In genomic region chr3:26454921-26455320, GRCm38 (mm10) we compare ENCODE assay signal across 26 mouse cellular contexts.
"Had no signal": no experiment of that assay in that cellular context is flagged by ENCODE, and none has a peak within 500 bp of the region (broad histone marks: within the 10 kb centered on the region; RNA-seq: fewer than 3 reads in every experiment).

No protein-coding gene starts in this region.

- DNase-seq: gastrocnemius, adult 2 months; gastrocnemius, postnatal 10 days; gastrocnemius, postnatal 25 days; heart, adult 18-20 months; heart, postnatal 10 days; heart, postnatal 4 days; kidney, adult 18-20 months; kidney, adult 8-10 months; kidney, postnatal 14 days; kidney, postnatal 36 days; liver; liver, embryonic 13.5 days had no signal

- H3K4me2 ChIP-seq: heart, embryonic 12.5 days; hindbrain, embryonic 13.5 days; hindbrain, embryonic 15.5 days; intestine, embryonic 15.5 days; limb, embryonic 12.5 days; liver, embryonic 11.5 days; liver, embryonic 13.5 days had no signal

- H3K4me1 ChIP-seq: heart, embryonic 10.5 days; heart, embryonic 12.5 days; hindbrain, embryonic 13.5 days; hindbrain, embryonic 15.5 days; intestine, embryonic 15.5 days; limb, embryonic 10.5 days; limb, embryonic 12.5 days; liver, embryonic 13.5 days had no signal

- H3K9ac ChIP-seq: heart, embryonic 12.5 days; hindbrain, embryonic 13.5 days; hindbrain, embryonic 15.5 days; intestine, embryonic 15.5 days; limb, embryonic 12.5 days; liver, embryonic 13.5 days had no signal

- H3K36me3 ChIP-seq: heart, embryonic 10.5 days; heart, embryonic 12.5 days; hindbrain, embryonic 10.5 days; hindbrain, embryonic 13.5 days; hindbrain, embryonic 15.5 days; intestine, embryonic 15.5 days; limb, embryonic 10.5 days; limb, embryonic 12.5 days; liver, embryonic 13.5 days had no signal

- ATAC-seq: inflammation-experienced regulatory T-cells, adult 6 months; intestine, embryonic 15.5 days; intestine, postnatal 0 days had no signal

- H3K9me3 ChIP-seq: heart, embryonic 10.5 days; hindbrain, embryonic 10.5 days; hindbrain, embryonic 13.5 days; hindbrain, embryonic 15.5 days; intestine, embryonic 15.5 days; limb, embryonic 10.5 days; limb, embryonic 12.5 days; liver, embryonic 13.5 days had no signal

- H3K27ac ChIP-seq: gastrocnemius, adult 2 months; heart, embryonic 10.5 days; hindbrain, embryonic 10.5 days; hindbrain, embryonic 13.5 days; hindbrain, embryonic 15.5 days; intestine, embryonic 15.5 days; kidney, postnatal 0 days; layer of hippocampus, adult 2 months; left cerebral cortex, adult 2 months; limb, embryonic 10.5 days; limb, embryonic 12.5 days; liver, embryonic 13.5 days had no signal

- H3K27me3 ChIP-seq: heart, embryonic 12.5 days; hindbrain, embryonic 13.5 days; hindbrain, embryonic 15.5 days; intestine, embryonic 15.5 days; limb, embryonic 12.5 days; liver, embryonic 13.5 days had no signal

- H3K4me3 ChIP-seq: gastrocnemius, adult 2 months; heart, embryonic 10.5 days; heart, embryonic 12.5 days; hindbrain, embryonic 10.5 days; hindbrain, embryonic 13.5 days; hindbrain, embryonic 15.5 days; intestine, embryonic 15.5 days; layer of hippocampus, adult 2 months; left cerebral cortex, adult 2 months; limb, embryonic 10.5 days; limb, embryonic 12.5 days; liver, embryonic 13.5 days had no signal
